Mouse (Mus musculus) ovary, postnatal 14 days (tissue): ENCODE results near the gene Cpd.

Source experiments
- DNase-seq: peaks from one replicate; pipeline ENCODE4 v3.0.0; 2022; ENCODE audit warnings: low spot score

The Cpd gene

GRCm38 (mm10) chr11:76846878-76847222 is at the start of gene Cpd:
TSS of gene Cpd (minus strand) at chr11:76847018.
- DNase-seq: peak; percentile 95

DNA sequence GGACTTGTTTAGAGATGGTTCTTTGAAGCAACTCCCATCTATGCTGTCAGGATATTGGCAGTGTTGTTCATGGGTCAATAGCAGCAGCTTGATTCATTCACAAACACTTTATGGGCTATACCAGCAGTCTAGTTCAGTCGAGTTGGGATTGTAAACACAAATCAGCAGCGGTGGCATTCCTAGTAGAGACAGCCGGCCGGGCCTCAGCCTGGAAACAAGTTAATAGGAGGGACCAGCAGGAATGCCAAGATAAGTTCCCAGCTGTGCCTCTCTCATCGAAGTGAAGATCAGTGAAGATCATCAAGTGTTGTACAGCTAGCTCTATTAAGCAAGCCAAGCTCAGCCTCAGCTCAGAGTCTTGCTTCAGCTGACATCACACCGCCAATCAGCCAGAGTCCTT is 49.5 kb upstream of the Cpd start:
- no peak for DNase-seq

- peak; percentile 33 for DNase-seq
Measured at GRCm38 (mm10) chr11:76894240-76894639, 47.4 kb upstream of the Cpd start.

GRCm38 (mm10) chr11:76893570-76893969 is 46.8 kb upstream of the Cpd start:
- no peak for DNase-seq

- DNase-seq: no peak
Measured at GRCm38 (mm10) chr11:76892972-76893371, 46.2 kb upstream of the Cpd start.

DNA sequence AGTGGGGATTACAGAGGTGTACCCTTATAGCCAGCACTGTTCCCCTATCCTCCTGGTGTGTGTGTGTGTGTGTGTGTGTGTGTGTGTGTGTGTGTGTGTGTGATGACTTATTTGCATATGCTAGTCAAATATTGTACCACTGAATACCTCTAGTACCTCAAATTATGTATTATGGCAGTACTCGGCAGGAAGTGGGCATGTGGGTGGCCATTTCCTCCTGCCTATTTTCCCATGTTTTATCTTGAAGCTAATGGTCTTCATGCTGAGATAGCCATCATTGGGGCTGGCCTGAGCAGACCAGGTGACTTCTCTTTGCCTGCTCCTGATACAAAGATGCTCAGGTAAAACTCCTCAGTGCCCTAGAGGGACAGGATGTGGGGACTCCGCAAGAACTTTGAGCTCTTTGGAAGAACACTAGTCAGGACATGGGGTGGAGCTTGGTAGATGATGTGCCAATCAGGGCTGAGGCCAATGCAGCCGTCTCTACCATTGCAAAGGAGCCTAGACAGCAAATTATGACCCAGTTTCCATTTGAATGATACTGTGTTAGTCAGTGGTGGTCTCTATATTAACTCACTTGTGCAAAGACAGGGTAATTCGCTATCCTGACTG is 45.0 kb upstream of the Cpd start:
- DNase-seq: no peak

- no peak for DNase-seq
Measured at GRCm38 (mm10) chr11:76891171-76891570, 44.4 kb upstream of the Cpd start.

GRCm38 (mm10) chr11:76889339-76890164 is 42.7 kb upstream of the Cpd start:
- no peak for DNase-seq

- no peak for DNase-seq
Measured at GRCm38 (mm10) chr11:76884451-76884850, 37.6 kb upstream of the Cpd start.

DNA sequence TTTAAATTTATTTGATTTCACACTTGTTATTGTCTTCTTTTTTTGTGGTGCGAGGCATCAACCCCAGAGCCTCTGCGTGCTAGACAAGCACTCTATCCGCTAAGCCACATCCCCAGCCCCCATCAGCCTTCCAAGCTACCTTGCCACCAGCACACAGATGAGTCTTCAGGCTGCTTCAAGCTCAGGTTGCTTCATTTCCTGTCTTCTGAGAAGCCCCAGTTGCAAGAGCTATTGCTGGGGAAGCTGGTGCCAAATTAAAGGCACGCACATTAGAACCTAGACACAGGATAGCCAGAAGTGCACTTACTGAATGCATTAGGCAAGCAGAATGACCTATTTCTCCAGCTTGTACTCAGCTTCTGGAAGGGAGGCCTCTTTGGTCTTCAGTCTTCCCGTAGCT is 33.0 kb upstream of the Cpd start:
- no peak for DNase-seq

- DNase-seq: no peak
Measured at GRCm38 (mm10) chr11:76874766-76875165, 27.9 kb upstream of the Cpd start.

- DNase-seq: no peak
Measured at GRCm38 (mm10) chr11:76873865-76874264, 27.0 kb upstream of the Cpd start.

- no peak for DNase-seq
Measured at GRCm38 (mm10) chr11:76872556-76873234, 25.9 kb upstream of the Cpd start.

DNA sequence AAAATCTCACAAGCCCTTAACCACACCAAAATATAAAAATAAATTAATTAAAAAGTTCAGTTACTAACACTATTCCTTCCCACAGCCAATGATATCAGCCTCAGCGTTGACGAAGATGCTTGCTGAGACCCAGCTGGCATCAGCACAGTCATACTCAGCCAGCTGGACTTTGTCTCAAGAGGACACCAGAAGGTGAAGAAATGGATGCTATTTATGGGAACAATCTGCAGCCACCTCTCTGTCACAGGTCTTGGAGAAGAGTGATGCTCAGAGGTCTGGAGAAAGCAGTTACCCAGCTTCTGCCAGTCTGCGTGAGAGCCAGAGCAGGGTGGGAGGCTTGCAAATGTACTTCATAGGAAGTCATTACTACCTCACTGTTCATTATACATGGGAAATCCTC is 14.4 kb upstream of the Cpd start:
- DNase-seq: no peak

- DNase-seq: no peak
Measured at GRCm38 (mm10) chr11:76859261-76859660, 12.4 kb upstream of the Cpd start.

- DNase-seq: no peak
Measured at GRCm38 (mm10) chr11:76858781-76859180, 12.0 kb upstream of the Cpd start.

GRCm38 (mm10) chr11:76857111-76857510 is 10.3 kb upstream of the Cpd start:
- DNase-seq: no peak

DNA sequence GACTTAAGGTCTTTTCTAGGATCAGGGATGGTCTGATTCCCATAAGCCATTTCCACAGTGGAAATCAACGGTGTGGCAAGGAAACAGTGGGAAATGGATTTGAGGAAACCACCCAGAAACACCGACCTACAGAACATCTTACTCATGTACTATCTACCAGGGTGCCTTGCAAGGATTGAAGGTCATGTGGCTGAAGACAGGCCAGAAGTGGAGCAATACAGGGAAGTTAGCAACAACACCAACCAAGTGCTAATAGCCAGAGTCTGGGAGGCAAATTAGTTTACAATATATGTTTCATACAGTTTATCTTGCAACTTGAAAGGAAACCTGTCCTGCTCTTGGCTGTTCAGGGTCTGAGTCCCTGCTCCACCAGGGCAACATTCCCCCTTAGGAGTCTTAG is 9.8 kb upstream of the Cpd start:
- DNase-seq: no peak

DNA sequence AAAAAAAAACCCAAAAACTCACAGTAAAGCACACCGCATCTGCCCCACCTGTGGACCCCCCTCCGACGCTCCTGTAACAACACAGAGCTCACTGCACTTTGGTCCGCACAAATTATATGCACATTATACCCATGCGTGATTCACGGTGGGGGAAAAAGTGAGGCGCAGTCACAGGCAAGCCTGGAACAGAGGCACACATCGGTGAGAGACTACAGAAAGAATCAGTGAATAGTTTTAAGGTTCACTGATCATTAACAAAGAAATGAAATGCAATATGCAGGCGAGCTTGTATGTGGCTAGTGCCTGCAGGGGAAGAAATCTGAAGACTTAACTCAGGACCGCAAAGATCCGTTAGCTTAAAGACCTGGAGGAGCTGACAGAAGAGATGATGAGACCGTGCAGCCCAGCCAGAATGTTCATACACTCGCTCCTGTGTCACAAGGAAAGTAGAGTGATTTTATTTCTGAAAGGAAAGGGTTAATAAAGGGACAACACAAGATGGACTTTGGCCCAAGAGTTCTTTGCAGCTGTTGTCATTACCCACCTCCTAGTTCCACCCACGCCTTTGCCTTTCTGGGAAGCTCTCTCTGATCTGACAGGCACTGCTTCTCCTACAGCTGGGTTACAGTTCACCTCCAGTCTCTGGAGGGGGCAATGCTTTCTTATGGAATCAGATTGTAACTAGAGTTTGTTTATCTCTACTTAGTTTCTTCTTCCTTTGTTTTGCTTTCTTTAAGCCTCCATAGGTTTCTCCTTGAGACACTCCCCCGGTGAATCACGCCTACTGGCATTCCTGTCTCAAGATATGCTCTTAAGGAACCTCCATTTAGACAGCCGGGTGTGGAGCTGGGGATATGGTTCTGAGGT is 7.9 kb upstream of the Cpd start:
- DNase-seq: peak; percentile 29

DNA sequence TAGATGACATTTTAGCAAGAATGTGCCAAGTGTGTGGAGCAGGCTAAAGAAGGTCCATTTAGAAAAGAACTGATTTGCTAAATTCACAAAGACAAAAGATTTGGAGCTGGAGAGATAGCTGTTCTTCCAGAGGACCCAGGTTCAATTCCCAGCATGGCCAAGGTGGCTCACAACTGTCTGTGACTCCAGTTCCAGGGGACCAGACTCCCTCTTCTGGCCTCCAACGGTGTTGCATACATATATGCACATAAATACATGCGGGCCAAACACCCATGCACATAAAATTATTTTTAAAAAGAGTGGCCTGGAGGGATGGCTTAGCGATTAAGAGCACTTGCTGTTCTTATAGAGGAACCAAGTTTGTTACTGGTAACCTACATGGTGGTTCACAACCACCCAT is 4.7 kb upstream of the Cpd start:
- DNase-seq: no peak

DNA sequence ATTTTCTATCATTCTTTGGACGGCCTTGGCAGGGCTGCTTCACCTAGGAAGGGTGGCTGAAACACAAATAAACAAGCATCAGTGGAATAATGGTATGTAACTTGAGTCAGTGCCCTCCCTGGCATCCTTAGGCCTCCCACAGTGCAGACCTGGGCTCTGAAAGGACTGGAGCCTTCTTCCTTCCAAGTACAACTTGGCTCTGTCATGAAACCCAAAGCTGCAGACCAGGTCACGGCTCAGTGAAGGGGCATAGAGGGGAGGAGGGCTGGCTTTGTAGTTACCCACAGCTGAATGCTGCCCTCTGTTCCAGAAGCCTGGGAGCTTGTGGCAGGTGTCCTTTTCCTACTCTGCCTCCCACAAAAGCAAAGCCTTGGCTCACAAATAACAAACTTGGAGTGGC is 2.8 kb upstream of the Cpd start:
- no peak for DNase-seq

GRCm38 (mm10) chr11:76848081-76848480 is 1.3 kb upstream of the Cpd start:
- no peak for DNase-seq
